In the genomic region with DNA sequence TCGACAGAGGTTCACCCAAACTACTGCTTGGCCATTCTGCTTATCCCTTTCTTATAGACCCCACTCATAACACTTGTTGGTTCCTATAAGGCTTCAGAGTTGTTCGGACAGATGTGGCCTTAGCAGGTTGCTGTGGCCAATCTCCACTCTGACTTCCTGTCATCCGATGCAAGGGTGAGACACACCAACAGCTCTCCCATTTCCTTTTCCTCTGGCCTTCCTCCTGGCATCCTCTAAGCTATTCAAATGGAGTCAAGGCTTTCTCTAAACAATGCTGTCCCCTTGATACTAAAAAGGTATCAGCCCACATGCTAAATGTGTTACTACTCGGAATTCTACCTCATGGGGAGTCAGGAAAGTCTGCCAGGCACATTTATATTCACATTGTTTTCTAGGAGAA, we compare ENCODE assay signal across 25 mouse cellular contexts. TPM values are rescaled to one million over a fixed set of nuclear protein-coding genes. Genes with fewer than 3 reads are reported as not detected.
DNase-seq lines count a peak whose midpoint lies in the region; ATAC-seq and TF ChIP-seq lines count a peak whose summit lies in the region.
"Had no signal": no experiment of that assay in that cellular context is flagged by ENCODE, and none has a peak within 500 bp of the region (broad histone marks: within the 10 kb centered on the region; RNA-seq: fewer than 3 reads in every experiment).

No protein-coding gene starts in this region.

- no peak overlapping the region for H3K9ac ChIP-seq in heart, postnatal 0 days (replicated peaks; ENCODE audit: low read depth, low read length)
- no peak overlapping the region for H3K9ac ChIP-seq in liver, postnatal 0 days (replicated peaks)
- H3K9ac ChIP-seq: forebrain, embryonic 13.5 days; limb, embryonic 15.5 days; liver, embryonic 15.5 days; midbrain, embryonic 12.5 days; neural tube, embryonic 15.5 days had no signal

- WGBS in heart, postnatal 0 days: 58% methylated on average over 4 of the region's 4 CpGs
- 70% methylated on average over 4 of the region's 4 CpGs for WGBS in liver, postnatal 0 days (ENCODE audit: insufficient replicate concordance)

- TF ChIP-seq CTCF in heart, postnatal 0 days (IDR thresholded peaks at IDR 0.05; ENCODE audit: low read depth): no peak
- no peak for TF ChIP-seq CTCF in liver, postnatal 0 days (IDR thresholded peaks at IDR 0.05; ENCODE audit: low read depth)

- H3K27ac ChIP-seq in heart, postnatal 0 days (ENCODE audit: low read depth): 0 out of 2 replicates have a peak overlapping the region, but pooled peaks have one; percentile 46
- peak overlapping the region; percentile 22; the same call in 1 of the 2 replicates for H3K27ac ChIP-seq in liver, postnatal 0 days (ENCODE audit: low read depth)
- H3K27ac ChIP-seq: forebrain, embryonic 13.5 days; hindbrain, embryonic 10.5 days; hindbrain, postnatal 0 days; left cerebral cortex, adult 2 months; limb, embryonic 15.5 days; liver, embryonic 15.5 days; midbrain, embryonic 12.5 days; neural tube, embryonic 15.5 days had no signal

- no peaks in the 10 kb centered on the region for H3K27me3 ChIP-seq in heart, postnatal 0 days (ENCODE audit: control insufficient read depth, insufficient read depth, low read length)
- no peaks in the 10 kb centered on the region for H3K27me3 ChIP-seq in liver, postnatal 0 days (ENCODE audit: insufficient read depth, low read length)
- H3K27me3 ChIP-seq: forebrain, embryonic 13.5 days; limb, embryonic 15.5 days; liver, embryonic 15.5 days; midbrain, embryonic 12.5 days; neural tube, embryonic 15.5 days had no signal

- H3K4me2 ChIP-seq in heart, postnatal 0 days (ENCODE audit: low read depth, low read length): no peak overlapping the region
- no peak overlapping the region for H3K4me2 ChIP-seq in liver, postnatal 0 days (ENCODE audit: low read depth, low read length)
- H3K4me2 ChIP-seq: forebrain, embryonic 13.5 days; limb, embryonic 15.5 days; liver, embryonic 15.5 days; midbrain, embryonic 12.5 days; neural tube, embryonic 15.5 days had no signal

- H3K9me3 ChIP-seq in heart, postnatal 0 days (replicated peaks; ENCODE audit: control insufficient read depth, low read length): no peaks in the 10 kb centered on the region
- H3K9me3 ChIP-seq in liver, postnatal 0 days (ENCODE audit: low read length): no peaks in the 10 kb centered on the region
- H3K9me3 ChIP-seq: forebrain, embryonic 13.5 days; hindbrain, embryonic 10.5 days; limb, embryonic 15.5 days; liver, embryonic 15.5 days; midbrain, embryonic 12.5 days; neural tube, embryonic 15.5 days had no signal

- peaks cover 7% of the 10 kb centered on the region; the same call in 1 of the 2 replicates for H3K4me1 ChIP-seq in heart, postnatal 0 days (ENCODE audit: control insufficient read depth, insufficient read depth)
- H3K4me1 ChIP-seq in liver, postnatal 0 days (ENCODE audit: insufficient read depth): 0 out of 2 replicates have a peak, but pooled peaks cover 4% of the 10 kb centered on the region
- H3K4me1 ChIP-seq: forebrain, embryonic 13.5 days; hindbrain, embryonic 10.5 days; limb, embryonic 15.5 days; liver, embryonic 15.5 days; midbrain, embryonic 12.5 days had no signal

- H3K36me3 ChIP-seq in heart, postnatal 0 days (replicated peaks; ENCODE audit: control insufficient read depth, insufficient read depth, low read length): peaks cover 70% of the 10 kb centered on the region
- peaks cover 48% of the 10 kb centered on the region for H3K36me3 ChIP-seq in liver, postnatal 0 days (replicated peaks; ENCODE audit: insufficient read depth, low read length)

- TF ChIP-seq EP300 in heart, postnatal 0 days (IDR thresholded peaks at IDR 0.05; ENCODE audit: low read depth): no peak
- TF ChIP-seq EP300 in liver, postnatal 0 days (IDR thresholded peaks at IDR 0.05; ENCODE audit: low read depth): no peak

- H3K4me3 ChIP-seq in heart, postnatal 0 days (ENCODE audit: low read depth, low read length): no peak overlapping the region
- H3K4me3 ChIP-seq in liver, postnatal 0 days (ENCODE audit: low read depth, low read length): no peak overlapping the region
- H3K4me3 ChIP-seq: forebrain, embryonic 13.5 days; hindbrain, embryonic 10.5 days; left cerebral cortex, adult 2 months; limb, embryonic 15.5 days; liver, embryonic 15.5 days; midbrain, embryonic 12.5 days; neural tube, embryonic 15.5 days had no signal

- DNase-seq in heart, adult 11 months: peak; percentile 96
- no peak for DNase-seq in heart, postnatal 36 days
- DNase-seq in heart, postnatal 0 days (ENCODE audit: low spot score): no peak
- no peak for DNase-seq in heart, postnatal 14 days
- DNase-seq in liver, postnatal 0 days: no peak
- DNase-seq in liver: no peak
- peak; percentile 33 for DNase-seq in lung, postnatal 25 days (ENCODE audit: low spot score)
- no peak for DNase-seq in adrenal gland, adult 2 months
- DNase-seq: adrenal gland, postnatal 14 days; cerebellum, adult 9-10 months; left cerebral cortex, postnatal 4 days; right cerebral cortex, adult 18-20 months; right cerebral cortex, postnatal 4 days; thymus, postnatal 14 days had no signal

- 0 out of 2 replicates have a peak, but pooled peaks have one; percentile 47 for ATAC-seq in heart, postnatal 0 days (ENCODE audit: insufficient read depth, low read depth)
- ATAC-seq in liver, postnatal 0 days: no peak
- ATAC-seq: forebrain, embryonic 13.5 days; hindbrain, postnatal 0 days; intestine, postnatal 0 days had no signal

- intact Hi-C loops in heart, postnatal 36 days (cut with DNase I): loop anchor here (2.0 to 5.0 kb wide), 2 partner anchors 23 to 96 kb away; a partner anchor contains a TSS
- intact Hi-C loops in heart, postnatal 14 days (cut with DNase I): no loop called here

RNA-seq across cellular contexts. Expression of a gene that starts 8.2 kb away (rescaled TPM):
- 10 to 100 TPM; 43.4 to 43.7 TPM for total RNA-seq in heart, postnatal 36 days (2021)
- 22.5 and 38.5 TPM in 2 replicates for total RNA-seq in heart, postnatal 0 days (2014; rRNA removed; ENCODE audit: low replicate concordance)
- 29.7 and 37.0 TPM in 2 replicates for polyA plus RNA-seq in heart, postnatal 0 days (2015; fragmentation: Nextera tagmentation; extraction: Ambion mirVana)
- total RNA-seq in heart, postnatal 14 days (2021): 10 to 100 TPM; 36.2 to 45.2 TPM
- 11.1 and 14.6 TPM in 2 replicates for polyA plus RNA-seq in liver, postnatal 0 days (2015; fragmentation: Nextera tagmentation; extraction: Ambion mirVana)
- 10 to 100 TPM; 24.0 to 31.8 TPM for total RNA-seq in adrenal gland, adult 2 months (2021)
- 18.5 and 22.2 TPM in 2 replicates for polyA plus RNA-seq in adrenal gland, adult 2 months (2012; rRNA removed)

RNA-seq across cellular contexts. Expression of a gene that starts 8.6 kb away (rescaled TPM):
- 10 to 100 TPM; 32.7 to 38.0 TPM for total RNA-seq in heart, postnatal 36 days (2021)
- total RNA-seq in heart, postnatal 0 days (2014; rRNA removed; ENCODE audit: low replicate concordance): 54.6 and 60.5 TPM in 2 replicates
- polyA plus RNA-seq in heart, postnatal 0 days (2015; fragmentation: Nextera tagmentation; extraction: Ambion mirVana): 53.4 and 54.2 TPM in 2 replicates
- total RNA-seq in heart, postnatal 14 days (2021): 10 to 100 TPM; 33.6 to 37.8 TPM
- 13.8 and 14.9 TPM in 2 replicates for polyA plus RNA-seq in liver, postnatal 0 days (2015; fragmentation: Nextera tagmentation; extraction: Ambion mirVana)
- 10 to 100 TPM; 27.0 to 27.1 TPM for total RNA-seq in adrenal gland, adult 2 months (2021)
- 3.2 and 3.6 TPM in 2 replicates for polyA plus RNA-seq in adrenal gland, adult 2 months (2012; rRNA removed)

RNA-seq across cellular contexts. Expression of a gene that starts 22.8 kb away (rescaled TPM):
- 1 to 10 TPM; 5.5 to 9.0 TPM for total RNA-seq in heart, postnatal 36 days (2021)
- 3.8 and 9.2 TPM in 2 replicates for total RNA-seq in heart, postnatal 0 days (2014; rRNA removed; ENCODE audit: low replicate concordance)
- polyA plus RNA-seq in heart, postnatal 0 days (2015; fragmentation: Nextera tagmentation; extraction: Ambion mirVana): 1.6 and 1.8 TPM in 2 replicates
- 10 to 100 TPM in 1 of 2 experiments, 1 to 10 TPM in 1; 8.9 to 10.6 TPM for total RNA-seq in heart, postnatal 14 days (2021)
- polyA plus RNA-seq in liver, postnatal 0 days (2015; fragmentation: Nextera tagmentation; extraction: Ambion mirVana): 1.2 and 1.3 TPM in 2 replicates
- 1 to 10 TPM; 2.0 to 2.3 TPM for total RNA-seq in adrenal gland, adult 2 months (2021)
- polyA plus RNA-seq in adrenal gland, adult 2 months (2012; rRNA removed): 3.4 and 5.2 TPM in 2 replicates
- total RNA-seq: granulocyte monocyte progenitor cell, adult 5-6 weeks; megakaryocyte, adult 5-6 weeks had no signal

Comparison
In these comparisons a context has a peak if more than half of its experiments do, and no peak if none do; other contexts are left out.
1. DNase-seq: peak in heart, adult 11 months (single experiment) and lung, postnatal 25 days (single experiment); none in heart, postnatal 36 days (0 of 2), heart, postnatal 0 days (single experiment), heart, postnatal 14 days (0 of 2), liver, postnatal 0 days (single experiment), liver (single experiment) and adrenal gland, adult 2 months (single experiment).